Mouse (Mus musculus) c-Kit-negative CD71-positive TER-119-positive erythroid progenitor cells, embryonic 14.5 days (primary cell): ENCODE measurements around the gene Ddn.
"Not testable (repeated sequence)": the region's sequence is repeated elsewhere in the genome, so short reads cannot be mapped to it uniquely, and the experiment has no call there.

Experiments
- DNase-seq: peaks from one replicate; pipeline ENCODE4 v3.0.0-alpha.2; 2013; ENCODE audit warnings: low read depth, low spot score

Gene Ddn

DNA sequence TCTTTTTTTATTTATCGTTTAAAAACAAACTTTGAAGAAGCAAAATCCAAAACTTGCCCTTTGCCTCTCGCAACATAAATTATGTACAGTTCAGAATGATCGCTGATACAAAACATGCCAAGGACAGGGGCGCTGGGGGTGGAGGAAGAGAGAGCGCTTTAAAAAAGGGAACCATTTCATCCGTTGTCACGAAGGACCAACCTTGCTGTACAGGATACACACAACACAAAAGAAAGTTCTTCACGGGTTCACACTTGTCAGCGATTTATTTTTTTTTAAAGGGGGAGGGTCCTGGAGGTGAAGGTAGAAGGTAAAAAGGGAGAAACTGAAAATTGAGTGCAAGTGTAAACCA lies 22.4 kb upstream of the Ddn start:
- no peak for DNase-seq

DNA sequence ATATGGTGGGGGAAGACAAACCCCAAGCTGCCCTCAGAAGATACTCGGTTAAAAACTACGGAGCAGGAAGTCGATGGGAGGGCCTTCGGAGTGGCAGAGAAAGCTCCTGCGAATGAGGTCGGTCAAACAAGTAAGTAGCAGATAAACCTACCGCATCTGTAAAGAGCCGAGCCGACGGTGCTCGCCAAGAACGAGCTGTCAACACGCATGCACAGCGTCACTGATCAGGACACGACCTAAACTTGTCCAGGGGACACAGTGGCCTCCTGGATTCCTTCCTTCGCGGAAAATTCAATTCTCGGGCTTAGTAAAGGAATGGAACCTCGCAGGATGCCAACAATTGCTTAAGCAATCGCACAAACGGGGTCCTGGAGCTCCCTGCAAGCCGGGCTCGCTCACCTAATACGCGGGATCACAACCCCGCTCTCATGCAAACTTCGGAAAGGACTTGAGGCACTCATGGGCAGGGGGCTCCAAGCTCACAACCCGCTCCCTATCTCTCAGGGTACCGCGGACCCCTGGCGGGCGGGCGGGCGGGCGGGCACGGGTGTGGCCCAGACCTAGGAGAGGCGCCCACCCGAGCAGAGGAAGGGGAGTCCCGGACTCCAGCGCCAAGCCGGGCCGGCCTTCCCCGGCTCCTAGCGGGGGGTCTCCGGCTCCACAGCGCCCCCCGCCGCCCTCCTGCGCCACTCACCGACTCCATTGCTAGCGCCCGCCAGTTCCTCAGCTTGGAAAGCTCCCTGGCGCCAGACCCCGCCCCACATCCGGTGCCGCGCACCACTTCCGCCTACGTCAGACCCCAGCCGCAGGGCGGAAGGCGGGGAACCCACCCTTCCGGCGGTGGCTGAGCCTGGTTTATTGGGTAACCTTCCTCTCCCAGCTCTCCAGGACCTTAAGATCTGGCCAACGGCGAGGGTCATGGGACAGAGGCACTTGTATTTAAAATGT lies 21.7 kb upstream of the Ddn start, which contains the start of gene Prkag1:
Gene Prkag1, minus strand, starts transcription at position 786 of the 948 bp plus-strand sequence.
- peak; percentile 81 for DNase-seq

GRCm38 (mm10) chr15:98827611-98828011 lies 18.3 kb upstream of the Ddn start:
- peak; percentile 48 for DNase-seq

DNA sequence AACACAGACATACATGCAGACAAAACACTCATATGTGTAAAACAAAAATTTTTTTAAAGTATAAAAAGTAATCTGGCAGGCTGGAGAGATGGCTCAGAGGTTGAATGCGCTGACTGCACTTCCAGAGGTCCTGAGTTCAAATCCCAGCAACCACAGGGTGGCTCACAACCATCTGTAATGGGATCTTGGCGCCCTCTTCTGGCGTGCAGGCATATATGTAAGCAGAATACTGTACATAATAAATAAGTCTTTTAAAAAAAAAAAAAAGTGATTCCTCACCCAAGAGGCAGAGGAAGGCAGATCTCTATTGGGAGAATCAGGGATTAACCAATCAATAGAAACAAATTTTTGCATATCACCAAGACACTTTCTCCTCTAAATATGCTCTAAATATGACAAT lies 14.1 kb upstream of the Ddn start:
- DNase-seq, result no peak

DNA sequence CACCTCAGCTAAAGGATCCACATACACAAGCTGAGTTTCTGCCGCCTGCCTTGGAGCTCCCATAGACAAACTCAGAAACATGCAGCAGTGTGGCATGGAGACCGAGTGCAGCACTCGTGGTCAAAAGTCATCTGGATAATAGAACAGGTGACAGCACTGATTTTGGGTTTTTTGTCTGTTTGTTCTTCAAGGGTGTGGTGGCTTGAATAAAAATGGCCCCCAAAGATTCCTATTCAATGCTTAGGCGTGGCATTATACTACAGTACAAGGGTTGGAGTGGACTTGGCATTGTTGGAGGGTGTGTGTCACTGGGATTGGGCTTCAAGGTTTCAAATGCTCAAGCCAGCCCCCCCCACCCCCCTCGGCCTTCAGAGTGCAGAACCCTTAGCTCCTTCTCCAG lies 12.9 kb upstream of the Ddn start:
- DNase-seq, result no peak

DNA sequence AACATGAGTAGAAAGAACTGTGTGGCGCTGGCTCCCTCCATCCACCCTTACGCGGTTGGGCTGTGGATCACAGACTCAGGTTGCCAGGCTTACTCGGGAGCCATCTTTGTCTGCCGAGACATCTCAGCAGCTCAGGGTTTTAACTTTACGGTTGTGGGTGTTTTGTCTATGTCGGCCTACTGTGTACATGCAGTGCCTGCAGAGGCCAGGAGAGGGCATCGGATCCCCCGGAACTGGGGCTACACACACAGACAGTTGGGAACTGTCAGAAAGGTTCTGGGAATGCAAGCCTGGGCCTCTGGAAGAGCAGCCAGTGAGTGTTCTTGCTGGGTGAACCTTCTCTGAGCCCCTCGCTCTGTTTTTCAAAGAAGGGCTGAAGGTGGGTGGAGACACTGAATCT lies 12.1 kb upstream of the Ddn start:
- DNase-seq, result no peak

DNA sequence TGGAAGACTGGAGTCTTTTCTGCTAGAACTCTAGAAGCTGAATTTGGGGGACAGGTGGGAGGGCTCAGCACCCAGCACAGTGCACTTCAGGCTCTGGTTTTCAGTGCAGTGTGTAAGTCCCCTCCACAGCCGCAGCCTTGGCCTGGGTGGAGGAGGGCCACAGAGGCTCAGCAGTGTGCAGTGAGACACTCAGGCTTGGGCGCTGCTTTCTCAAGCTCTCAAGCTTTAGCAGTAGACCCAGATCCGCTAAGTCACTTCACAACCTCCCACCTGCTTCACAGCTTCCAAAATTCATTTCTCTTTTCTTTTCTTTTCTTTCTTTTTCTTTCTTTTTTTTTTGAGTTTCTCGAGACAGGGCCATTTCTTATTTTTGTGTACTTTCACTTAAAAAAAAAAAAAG lies 11.6 kb upstream of the Ddn start:
- no peak for DNase-seq

DNA sequence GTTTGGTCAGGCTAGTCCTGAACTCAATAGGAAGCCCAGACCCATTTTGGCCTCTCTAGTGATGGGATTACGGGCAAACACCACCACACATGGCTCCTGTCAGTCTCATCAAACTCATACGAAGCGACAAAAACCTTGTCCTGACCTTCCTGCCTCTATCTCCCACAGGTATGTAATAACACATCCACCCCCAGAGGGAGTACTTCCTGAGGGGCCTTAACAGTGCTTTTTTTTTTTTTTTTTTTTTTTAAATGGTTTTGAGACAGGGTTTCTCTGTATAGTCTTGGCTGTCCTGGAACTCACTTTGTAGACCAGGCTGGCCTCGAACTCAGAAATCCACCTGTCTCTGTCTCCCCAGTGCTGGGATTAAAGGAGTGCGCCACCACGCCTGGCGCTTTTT lies 8.9 kb upstream of the Ddn start:
- no peak for DNase-seq

DNA sequence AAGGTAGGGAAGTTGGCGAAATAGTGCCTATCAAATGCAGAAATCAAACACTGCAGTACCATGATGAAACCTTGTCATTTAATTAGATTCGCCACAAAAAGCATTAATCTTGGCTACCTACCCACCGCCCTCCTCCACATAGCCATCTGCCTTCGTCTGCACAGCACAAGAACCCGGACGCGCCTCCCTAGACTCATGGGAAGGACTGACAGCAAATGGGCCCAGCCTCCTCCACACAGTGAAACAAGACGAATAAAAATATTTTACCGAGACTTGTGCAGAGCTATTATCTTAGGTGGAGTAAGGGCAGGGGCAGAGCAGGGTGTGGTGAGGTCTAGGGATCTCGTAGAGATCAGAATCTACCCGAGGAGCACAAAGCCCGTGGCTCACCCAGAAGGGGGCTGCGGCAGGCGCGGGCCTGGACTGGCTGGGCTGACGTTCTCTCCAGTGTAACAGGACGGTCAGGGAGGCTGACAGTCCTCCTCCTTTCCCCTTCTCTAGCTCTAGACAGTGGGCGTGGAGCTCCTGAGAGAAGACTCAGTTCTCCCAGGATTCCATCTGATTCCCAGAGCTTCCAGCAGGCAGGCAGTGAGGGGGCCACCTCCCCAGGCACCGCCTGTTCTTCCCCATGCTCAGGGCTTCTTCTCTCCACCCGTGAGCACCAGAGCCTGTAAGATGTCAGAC lies 3.6 kb upstream of the Ddn start:
- no peak for DNase-seq

DNA sequence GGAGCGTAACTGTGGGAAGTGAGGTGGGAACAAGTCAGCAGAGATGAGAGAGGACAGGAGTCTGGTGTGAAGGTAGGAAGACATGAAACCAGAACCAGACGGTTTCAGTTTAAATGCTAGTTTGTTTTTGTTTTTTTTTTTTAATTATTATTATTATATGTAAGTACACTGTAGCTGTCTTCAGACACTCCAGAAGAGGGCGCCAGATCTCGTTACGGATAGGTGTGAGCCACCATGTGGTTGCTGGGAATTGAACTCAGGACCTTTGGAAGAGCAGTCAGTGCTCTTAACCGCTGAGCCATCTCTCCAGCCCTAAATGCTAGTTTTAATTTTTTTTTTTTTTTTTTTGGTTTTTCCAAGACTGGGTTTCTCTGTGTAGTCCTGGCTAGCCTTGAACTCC lies 922 bp upstream of the Ddn start:
- DNase-seq, result not testable (repeated sequence)

- no peak for DNase-seq
Measured at GRCm38 (mm10) chr15:98808651-98809134, 597 bp downstream of the Ddn start.

DNA sequence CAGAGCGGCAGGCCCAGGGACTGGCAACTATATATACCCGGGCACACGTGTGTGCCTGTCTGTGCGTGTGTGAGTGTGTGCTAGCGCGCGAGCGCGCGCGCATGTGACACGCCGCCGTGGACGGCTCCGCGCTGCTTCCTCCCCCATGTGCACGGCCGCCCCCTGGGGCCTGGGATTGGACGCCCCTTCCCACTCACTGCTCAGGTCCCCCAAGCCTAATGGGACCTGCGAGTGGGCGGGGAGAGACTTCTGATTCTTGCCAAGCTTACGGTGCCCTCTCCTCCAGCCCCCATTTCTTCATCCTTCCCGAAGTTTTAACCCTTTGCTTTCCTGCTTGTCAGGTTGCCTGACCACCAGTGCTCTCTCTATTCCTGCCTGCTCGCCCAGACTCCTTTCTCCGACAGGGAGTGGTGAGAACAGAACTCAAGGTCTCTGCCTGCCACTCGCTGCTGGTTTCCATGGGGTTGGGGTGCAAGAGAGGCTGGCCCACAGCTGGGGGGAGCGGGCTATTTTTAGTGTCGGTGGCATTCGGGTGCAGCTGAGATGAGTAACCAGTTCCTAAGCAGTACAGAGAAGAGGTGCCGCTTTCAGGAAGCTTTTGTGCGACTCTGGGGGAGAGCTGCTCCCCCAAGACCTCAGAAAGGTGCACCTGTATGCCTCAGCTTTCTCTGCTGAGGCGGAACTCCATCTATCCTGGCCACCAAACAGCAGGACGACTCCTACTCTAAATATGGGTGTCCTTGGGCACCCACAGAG lies 1.2 kb downstream of the Ddn start:
- DNase-seq, result no peak

GRCm38 (mm10) chr15:98806809-98807770 lies 2.2 kb downstream of the Ddn start:
- no peak for DNase-seq

DNA sequence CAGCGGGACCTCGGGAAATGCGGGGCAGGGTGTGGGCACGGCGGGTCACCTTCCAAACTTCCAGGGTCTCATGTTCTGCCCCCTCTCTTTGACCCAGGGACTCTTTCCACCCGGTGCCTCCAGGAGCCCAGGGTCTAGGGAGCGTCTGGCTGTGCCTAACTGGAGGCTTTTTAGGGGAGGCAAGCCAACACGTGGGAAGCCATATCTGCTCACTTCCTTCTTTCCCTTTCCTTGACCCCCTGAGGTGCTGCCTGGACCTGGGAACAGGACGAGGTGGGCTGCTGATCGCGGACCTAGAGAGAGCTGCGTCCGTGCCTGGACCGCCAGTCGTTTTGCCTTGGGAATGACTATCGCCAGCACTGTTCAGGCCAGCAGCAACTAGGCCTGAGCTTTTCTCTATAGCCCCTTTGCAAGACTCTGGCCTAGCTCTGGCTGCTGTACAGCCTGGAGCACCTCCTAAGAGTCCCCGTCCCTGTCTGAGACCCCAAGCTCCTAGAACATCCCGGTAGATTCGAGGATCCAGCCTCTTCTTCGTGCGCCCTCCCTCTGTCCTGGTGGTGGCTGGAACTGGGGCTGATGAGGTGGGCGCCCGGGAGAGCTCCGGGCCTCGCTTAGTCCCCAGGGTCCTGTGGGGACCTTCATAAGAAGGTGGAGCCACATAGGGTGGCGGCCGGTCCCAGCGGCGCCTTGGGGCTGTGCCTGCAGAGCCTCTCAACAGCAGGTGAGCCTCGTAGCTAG lies 3.0 kb downstream of the Ddn start:
- DNase-seq, result no peak

- DNase-seq, result no peak
Measured at GRCm38 (mm10) chr15:98805324-98806040, 3.8 kb downstream of the Ddn start.

GRCm38 (mm10) chr15:98804054-98804453 lies 5.2 kb downstream of the Ddn start:
- peak; percentile 24 for DNase-seq

DNA sequence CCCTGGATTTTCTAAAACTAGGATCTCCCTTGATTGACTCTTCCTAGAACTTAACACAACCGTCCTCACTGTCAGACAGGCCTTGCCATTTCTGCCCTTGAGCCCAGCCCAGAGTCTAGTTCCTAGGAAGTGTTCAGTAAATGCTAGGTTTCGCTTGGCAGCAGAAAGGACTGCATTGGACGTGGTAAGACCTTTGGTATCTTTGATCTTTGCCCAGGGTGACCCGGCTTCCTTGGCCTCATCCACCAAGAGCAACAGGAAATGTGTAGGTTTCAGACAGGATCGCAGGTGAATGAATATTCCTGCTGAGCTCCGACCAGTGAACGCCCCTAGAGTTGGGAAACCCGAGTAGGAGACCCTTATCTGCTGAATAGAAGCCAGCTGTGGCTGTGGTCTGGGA lies 6.4 kb downstream of the Ddn start:
- no peak for DNase-seq

DNA sequence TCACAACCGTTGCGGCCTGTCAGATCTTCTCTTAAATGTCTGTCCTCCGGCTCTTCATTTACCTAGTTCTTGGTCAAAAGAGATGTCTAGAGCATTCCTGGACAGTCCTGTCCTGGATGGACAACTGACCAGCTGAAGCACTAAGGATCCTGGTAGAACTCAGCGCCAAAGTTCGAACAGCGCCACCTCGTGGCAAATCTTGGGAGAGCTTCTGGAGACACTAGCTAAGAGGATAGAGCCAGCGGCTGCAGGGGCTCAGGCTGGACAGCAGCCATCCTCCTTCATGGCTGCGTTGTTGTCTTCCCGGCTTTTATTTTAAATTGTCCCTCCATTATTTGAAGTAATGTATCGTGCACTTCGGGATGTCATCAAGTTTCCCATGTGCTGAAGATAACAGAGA lies 9.9 kb downstream of the Ddn start:
- DNase-seq, result peak; percentile 49

- no peak for DNase-seq
Measured at GRCm38 (mm10) chr15:98798903-98799302, 10.4 kb downstream of the Ddn start.
